Mouse (Mus musculus): ENCODE measurements around the gene Fam160b1. TPM values are rescaled to one million over a fixed set of nuclear protein-coding genes. Genes with fewer than 3 reads are reported as not detected.

The Fam160b1 gene
- total and polyA plus RNA-seq, 3 experiments, result 6.2 to 16.6 (median 11.1) TPM

DNA sequence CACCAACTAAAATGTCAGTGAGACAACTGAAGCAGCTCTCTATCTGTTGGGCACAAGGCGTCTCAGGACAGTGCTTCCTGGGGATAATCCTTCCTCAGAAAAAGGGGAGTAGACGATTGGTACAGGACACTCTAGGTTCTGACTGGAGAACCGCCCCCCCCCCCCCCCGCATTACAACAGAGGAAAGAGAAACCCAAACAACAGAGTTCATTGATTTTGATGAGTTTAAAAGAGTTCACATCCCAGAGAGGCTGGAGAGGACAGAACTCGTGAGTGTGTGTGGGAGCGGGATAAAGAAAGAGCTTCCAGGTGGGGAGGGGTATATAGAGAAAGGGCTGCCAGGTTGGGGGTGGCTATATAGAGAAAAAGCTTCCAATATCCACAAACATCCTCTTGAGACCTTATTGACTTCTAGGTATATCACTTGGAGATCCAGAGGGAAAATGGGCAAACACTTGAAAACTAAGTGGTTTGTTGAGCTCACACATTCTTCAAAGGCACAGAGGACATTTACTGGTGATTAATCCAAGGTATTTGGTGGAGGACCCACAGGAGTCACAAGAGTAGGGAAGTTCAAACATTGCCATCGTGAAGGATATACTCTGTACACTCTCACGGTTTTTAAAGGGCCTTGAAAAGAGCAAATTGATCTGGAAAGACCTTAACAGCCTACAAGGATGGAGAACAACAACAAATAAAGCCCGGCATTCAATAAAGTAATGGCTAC, 39.7 kb upstream of the Fam160b1 start:
- Histone ChIP-seq H3K9me3 (replicated peaks) (no peaks in the 10 kb centered on the region), H3K36me3 (replicated peaks) (no peaks in the 10 kb centered on the region), H3K4me3 (ENCODE audit: low read depth, low read length) (no peak overlapping the region), H3K27me3 (ENCODE audit: insufficient read depth, low read length) (peaks cover 2% of the 10 kb centered on the region; the same call in 1 of the 2 replicates), H3K4me1 (ENCODE audit: insufficient read depth, low read depth, low read length) (no peaks in the 10 kb centered on the region)
- TF ChIP-seq GATA2 (IDR thresholded peaks at IDR 0.05; ENCODE audit: borderline replicate concordance, low read depth, low read length) (no peak), POLR2AphosphoS5 (IDR thresholded peaks at IDR 0.05; ENCODE audit: insufficient replicate concordance, low read depth, low read length) (no peak), GATA1 (IDR thresholded peaks at IDR 0.05; ENCODE audit: borderline replicate concordance, low read length) (no peak), TAL1 (conservative IDR thresholded peaks at IDR 0.05; ENCODE audit: low read depth, low read length) (no peak), CTCF (IDR thresholded peaks at IDR 0.05; ENCODE audit: low read depth, low read length) (no peak)
- ATAC-seq (ENCODE audit: extremely low read depth, insufficient number of reproducible peaks, low FRiP score, poor library complexity, severe bottlenecking) (no peak), DNase-seq (ENCODE audit: low spot score) (no peak)

DNA sequence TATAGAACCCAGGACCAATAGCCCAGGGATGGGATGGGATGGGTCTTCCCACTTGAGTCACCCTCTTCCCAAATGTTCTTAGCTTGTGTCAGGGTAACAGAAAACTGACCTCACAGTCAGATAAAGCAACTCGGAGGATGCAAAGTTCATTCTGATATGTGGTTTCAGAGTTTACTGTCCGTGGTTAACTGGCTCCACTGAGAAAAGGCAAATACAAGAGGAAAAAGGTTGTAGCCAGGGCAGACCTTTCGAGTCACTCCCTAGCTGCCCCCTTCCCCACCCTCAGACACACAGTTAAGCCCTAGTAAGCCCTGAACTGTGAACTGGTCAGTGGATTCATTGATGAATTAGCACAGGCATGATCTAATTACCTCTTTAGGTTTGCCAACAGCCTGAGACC, 38.6 kb upstream of the Fam160b1 start:
- Histone ChIP-seq H3K4me3 (ENCODE audit: low read depth, low read length) (no peak overlapping the region), H3K27me3 (ENCODE audit: insufficient read depth, low read length) (peaks cover 2% of the 10 kb centered on the region; the same call in 1 of the 2 replicates), H3K9me3 (replicated peaks) (no peaks in the 10 kb centered on the region), H3K4me1 (ENCODE audit: insufficient read depth, low read depth, low read length) (no peaks in the 10 kb centered on the region), H3K36me3 (replicated peaks) (no peaks in the 10 kb centered on the region)
- TF ChIP-seq TAL1 (conservative IDR thresholded peaks at IDR 0.05; ENCODE audit: low read depth, low read length) (no peak), GATA2 (IDR thresholded peaks at IDR 0.05; ENCODE audit: borderline replicate concordance, low read depth, low read length) (no peak), POLR2AphosphoS5 (IDR thresholded peaks at IDR 0.05; ENCODE audit: insufficient replicate concordance, low read depth, low read length) (no peak), GATA1 (IDR thresholded peaks at IDR 0.05; ENCODE audit: borderline replicate concordance, low read length) (no peak), CTCF (IDR thresholded peaks at IDR 0.05; ENCODE audit: low read depth, low read length) (no peak)
- DNase-seq (ENCODE audit: low spot score) (no peak), ATAC-seq (ENCODE audit: extremely low read depth, insufficient number of reproducible peaks, low FRiP score, poor library complexity, severe bottlenecking) (no peak)

- H3K36me3 ChIP-seq (replicated peaks), result no peaks in the 10 kb centered on the region
- DNase-seq (ENCODE audit: low spot score) (no peak), ATAC-seq (ENCODE audit: extremely low read depth, insufficient number of reproducible peaks, low FRiP score, poor library complexity, severe bottlenecking) (no peak)
- peaks cover 2% of the 10 kb centered on the region; the same call in 1 of the 2 replicates for H3K27me3 ChIP-seq (ENCODE audit: insufficient read depth, low read length)
- no peaks in the 10 kb centered on the region for H3K9me3 ChIP-seq (replicated peaks)
- no peak overlapping the region for H3K4me3 ChIP-seq (ENCODE audit: low read depth, low read length)
- TF ChIP-seq TAL1 (conservative IDR thresholded peaks at IDR 0.05; ENCODE audit: low read depth, low read length) (no peak), POLR2AphosphoS5 (IDR thresholded peaks at IDR 0.05; ENCODE audit: insufficient replicate concordance, low read depth, low read length) (no peak), GATA2 (IDR thresholded peaks at IDR 0.05; ENCODE audit: borderline replicate concordance, low read depth, low read length) (no peak), GATA1 (IDR thresholded peaks at IDR 0.05; ENCODE audit: borderline replicate concordance, low read length) (no peak)
- H3K4me1 ChIP-seq (ENCODE audit: insufficient read depth, low read depth, low read length), result no peaks in the 10 kb centered on the region
Observed at GRCm38 (mm10) chr19:57322491-57322890, 38.0 kb upstream of the Fam160b1 start.

DNA sequence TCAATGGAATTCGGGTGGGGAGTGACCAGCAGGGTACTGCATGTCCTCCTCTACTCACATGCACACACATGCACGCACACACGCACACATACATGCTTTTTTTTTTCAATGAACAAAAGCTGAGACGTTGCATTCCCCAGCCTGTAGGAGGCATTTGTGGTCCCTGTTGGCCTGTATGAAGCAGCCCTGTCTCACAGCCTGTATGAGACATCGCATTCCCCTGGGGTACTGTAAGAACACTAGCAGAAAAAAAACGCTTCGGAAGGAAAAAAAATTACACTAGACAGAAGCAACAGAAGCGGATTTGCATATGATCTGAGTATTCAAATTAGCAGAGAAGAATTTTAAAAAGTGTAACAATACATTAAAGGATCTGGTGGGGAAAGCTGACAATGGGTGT, 37.4 kb upstream of the Fam160b1 start:
- ATAC-seq (ENCODE audit: extremely low read depth, insufficient number of reproducible peaks, low FRiP score, poor library complexity, severe bottlenecking), result no peak

GRCm38 (mm10) chr19:57325748-57326300, 34.7 kb upstream of the Fam160b1 start:
- Histone ChIP-seq H3K4me1 (ENCODE audit: insufficient read depth, low read depth, low read length) (no peaks in the 10 kb centered on the region), H3K36me3 (replicated peaks) (no peaks in the 10 kb centered on the region), H3K9me3 (replicated peaks) (no peaks in the 10 kb centered on the region), H3K27me3 (ENCODE audit: insufficient read depth, low read length) (peaks cover 2% of the 10 kb centered on the region; the same call in 1 of the 2 replicates), H3K4me3 (ENCODE audit: low read depth, low read length) (no peak overlapping the region)
- no peak for TF ChIP-seq CTCF (IDR thresholded peaks at IDR 0.05; ENCODE audit: low read depth, low read length)
- TF ChIP-seq GATA2 (IDR thresholded peaks at IDR 0.05; ENCODE audit: borderline replicate concordance, low read depth, low read length), result no peak
- TF ChIP-seq POLR2AphosphoS5 (IDR thresholded peaks at IDR 0.05; ENCODE audit: insufficient replicate concordance, low read depth, low read length), result no peak
- TF ChIP-seq GATA1 (IDR thresholded peaks at IDR 0.05; ENCODE audit: borderline replicate concordance, low read length), result no peak
- no peak for TF ChIP-seq TAL1 (conservative IDR thresholded peaks at IDR 0.05; ENCODE audit: low read depth, low read length)
- ATAC-seq (ENCODE audit: extremely low read depth, insufficient number of reproducible peaks, low FRiP score, poor library complexity, severe bottlenecking), result no peak
- DNase-seq (ENCODE audit: low spot score), result no peak

More for the DNA sequence above, 37.4 kb upstream of the Fam160b1 start:
- no peak for TF ChIP-seq GATA1 (IDR thresholded peaks at IDR 0.05; ENCODE audit: borderline replicate concordance, low read length)
- Histone ChIP-seq H3K36me3 (replicated peaks) (no peaks in the 10 kb centered on the region), H3K4me3 (ENCODE audit: low read depth, low read length) (no peak overlapping the region), H3K9me3 (replicated peaks) (no peaks in the 10 kb centered on the region), H3K27me3 (ENCODE audit: insufficient read depth, low read length) (peaks cover 2% of the 10 kb centered on the region; the same call in 1 of the 2 replicates), H3K4me1 (ENCODE audit: insufficient read depth, low read depth, low read length) (no peaks in the 10 kb centered on the region)
- no peak for DNase-seq (ENCODE audit: low spot score)

GRCm38 (mm10) chr19:57327679-57328078, 32.8 kb upstream of the Fam160b1 start:
- Histone ChIP-seq H3K9me3 (replicated peaks) (no peaks in the 10 kb centered on the region), H3K4me3 (ENCODE audit: low read depth, low read length) (no peak overlapping the region), H3K27me3 (ENCODE audit: insufficient read depth, low read length) (peaks cover 2% of the 10 kb centered on the region; the same call in 1 of the 2 replicates), H3K4me1 (ENCODE audit: insufficient read depth, low read depth, low read length) (no peaks in the 10 kb centered on the region), H3K36me3 (replicated peaks) (no peaks in the 10 kb centered on the region)
- no peak for ATAC-seq (ENCODE audit: extremely low read depth, insufficient number of reproducible peaks, low FRiP score, poor library complexity, severe bottlenecking)
- no peak for TF ChIP-seq TAL1 (conservative IDR thresholded peaks at IDR 0.05; ENCODE audit: low read depth, low read length)
- TF ChIP-seq GATA1 (IDR thresholded peaks at IDR 0.05; ENCODE audit: borderline replicate concordance, low read length), result no peak
- no peak for TF ChIP-seq GATA2 (IDR thresholded peaks at IDR 0.05; ENCODE audit: borderline replicate concordance, low read depth, low read length)
- TF ChIP-seq POLR2AphosphoS5 (IDR thresholded peaks at IDR 0.05; ENCODE audit: insufficient replicate concordance, low read depth, low read length), result no peak
- TF ChIP-seq CTCF (IDR thresholded peaks at IDR 0.05; ENCODE audit: low read depth, low read length), result no peak
- DNase-seq (ENCODE audit: low spot score), result no peak

Measured in G1E (cell line).